Mouse (Mus musculus): ENCODE data around the gene Cux2. TPM values are rescaled to one million over a fixed set of nuclear protein-coding genes. Genes with fewer than 3 reads are reported as not detected.

Cux2 gene
- polyA plus RNA-seq, 1 experiment from 2014 or later: 9.0 TPM

DNA sequence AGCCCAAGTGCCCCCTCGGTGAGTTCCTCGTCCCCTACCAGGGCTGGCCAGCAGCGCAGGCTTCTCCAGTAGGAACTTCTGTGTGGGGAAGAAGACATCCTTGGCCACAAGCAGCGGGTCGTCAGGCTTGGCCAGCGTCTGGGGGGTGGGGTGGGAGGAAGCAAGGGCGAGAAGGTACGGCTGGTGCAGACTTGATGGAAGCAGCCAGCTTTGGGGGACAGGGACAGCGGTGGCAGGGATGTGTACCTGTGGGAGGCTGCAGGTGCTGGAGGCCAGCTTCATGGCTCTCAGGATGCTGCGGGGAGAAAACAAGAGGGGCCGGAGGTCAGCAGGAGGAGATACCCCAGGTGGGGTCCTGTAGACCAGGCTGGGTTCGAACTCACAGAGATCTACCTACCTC, 174.9 kb downstream of the Cux2 start:
- 86% methylated on average over 12 of the region's 12 CpGs for WGBS
- Histone ChIP-seq H3K4me2 (replicated peaks; ENCODE audit: low read depth, low read length) (no peak overlapping the region), H3K9me3 (ENCODE audit: low read length) (no peaks in the 10 kb centered on the region), H3K27me3 (ENCODE audit: insufficient read depth, low read length) (no peaks in the 10 kb centered on the region), H3K4me3 (ENCODE audit: low read length) (no peak overlapping the region), H3K9ac (replicated peaks; ENCODE audit: low read length) (no peak overlapping the region), H3K4me1 (ENCODE audit: insufficient read depth, low read length) (0 out of 2 replicates have a peak, but pooled peaks cover 4% of the 10 kb centered on the region), H3K36me3 (ENCODE audit: insufficient read depth, low read length) (0 out of 2 replicates have a peak, but pooled peaks cover 9% of the 10 kb centered on the region), H3K27ac (ENCODE audit: low read length) (no peak overlapping the region)
- ATAC-seq (ENCODE audit: low FRiP score, low TSS enrichment): no peak

DNA sequence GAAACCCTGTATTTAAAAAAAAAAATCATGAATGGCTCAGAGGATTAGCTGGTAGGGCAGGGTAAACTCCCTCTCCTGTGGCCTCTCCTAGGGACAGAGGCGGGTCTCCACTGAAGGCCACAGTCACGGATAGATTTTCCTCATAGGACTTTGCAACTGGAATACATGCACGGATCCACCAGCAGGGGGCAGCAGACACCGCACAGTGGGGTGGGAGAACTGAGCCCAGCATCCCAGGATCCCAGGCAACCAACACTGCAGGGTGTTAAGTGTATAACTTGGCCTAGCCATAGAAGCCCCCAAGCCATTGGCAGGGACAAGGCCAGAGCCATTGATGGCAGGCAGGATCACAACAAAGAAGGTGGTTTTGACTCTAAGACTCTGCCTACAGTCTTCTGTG, 177.7 kb downstream of the Cux2 start:
- no peaks in the 10 kb centered on the region for H3K9me3 ChIP-seq (ENCODE audit: low read length)
- 0 out of 2 replicates have a peak, but pooled peaks cover 4% of the 10 kb centered on the region for H3K4me1 ChIP-seq (ENCODE audit: insufficient read depth, low read length)
- 10% methylated on average over 4 of the region's 4 CpGs for WGBS
- no peak overlapping the region for H3K9ac ChIP-seq (replicated peaks; ENCODE audit: low read length)
- no peaks in the 10 kb centered on the region for H3K27me3 ChIP-seq (ENCODE audit: insufficient read depth, low read length)
- ATAC-seq (ENCODE audit: low FRiP score, low TSS enrichment): no peak; the same call in 1 of the 2 replicates
- no peak overlapping the region for H3K4me3 ChIP-seq (ENCODE audit: low read length)
- no peak overlapping the region for H3K4me2 ChIP-seq (replicated peaks; ENCODE audit: low read depth, low read length)
- H3K36me3 ChIP-seq (ENCODE audit: insufficient read depth, low read length): 0 out of 2 replicates have a peak, but pooled peaks cover 9% of the 10 kb centered on the region
- H3K27ac ChIP-seq (ENCODE audit: low read length): no peak overlapping the region

DNA sequence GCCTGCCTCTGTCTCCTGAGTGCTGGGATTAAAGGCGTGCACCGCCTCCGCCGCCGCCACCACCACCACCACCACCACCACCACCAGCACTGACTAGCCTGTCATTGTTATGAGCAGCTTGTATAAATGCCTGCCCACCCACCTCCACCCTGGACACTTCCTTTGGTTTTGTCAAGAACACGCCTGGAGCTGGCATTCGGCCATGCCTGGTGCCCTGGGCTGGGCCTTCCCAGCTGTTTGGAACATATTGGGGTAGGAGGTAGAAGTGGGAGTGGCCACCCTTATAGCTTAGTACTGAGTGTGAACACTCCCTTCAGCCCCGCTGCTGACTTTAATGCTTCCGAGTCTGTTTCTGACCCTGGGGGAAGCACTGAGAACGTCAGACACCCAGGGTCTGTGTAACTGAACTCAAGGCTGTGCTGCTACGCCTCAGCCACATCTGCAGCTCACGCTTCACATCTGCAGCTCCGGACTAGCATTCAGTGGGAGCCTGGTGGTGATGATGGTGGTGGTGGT, 178.3 kb downstream of the Cux2 start:
- Histone ChIP-seq H3K9me3 (ENCODE audit: low read length) (no peaks in the 10 kb centered on the region), H3K36me3 (ENCODE audit: insufficient read depth, low read length) (0 out of 2 replicates have a peak, but pooled peaks cover 8% of the 10 kb centered on the region), H3K4me1 (ENCODE audit: insufficient read depth, low read length) (0 out of 2 replicates have a peak, but pooled peaks cover 4% of the 10 kb centered on the region), H3K9ac (replicated peaks; ENCODE audit: low read length) (no peak overlapping the region), H3K27me3 (ENCODE audit: insufficient read depth, low read length) (no peaks in the 10 kb centered on the region), H3K27ac (ENCODE audit: low read length) (no peak overlapping the region), H3K4me2 (replicated peaks; ENCODE audit: low read depth, low read length) (no peak overlapping the region), H3K4me3 (ENCODE audit: low read length) (no peak overlapping the region)
- ATAC-seq (ENCODE audit: low FRiP score, low TSS enrichment): no peak
- 89% methylated on average over 13 of the region's 13 CpGs for WGBS

DNA sequence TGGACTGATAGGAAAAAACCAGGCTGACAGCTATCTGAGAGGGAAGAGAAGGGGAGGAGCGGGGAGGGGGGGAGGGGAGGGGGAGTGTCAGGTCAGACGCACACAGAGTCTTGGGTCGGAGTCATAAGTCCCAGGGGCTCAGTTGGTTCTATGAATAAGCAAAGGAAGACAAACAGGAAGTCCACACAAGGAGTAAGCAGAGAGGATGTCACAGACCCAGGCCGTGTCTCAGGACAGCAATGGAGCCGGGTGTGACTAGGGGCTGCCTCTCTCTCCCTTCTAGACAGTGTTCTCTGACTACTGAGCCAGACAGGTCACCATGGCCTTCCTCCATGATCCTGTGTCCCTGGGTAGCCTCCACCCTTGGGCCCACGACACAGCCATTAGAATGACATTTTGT, 179.1 kb downstream of the Cux2 start:
- H3K27me3 ChIP-seq (ENCODE audit: insufficient read depth, low read length): no peaks in the 10 kb centered on the region
- H3K4me2 ChIP-seq (replicated peaks; ENCODE audit: low read depth, low read length): no peak overlapping the region
- H3K36me3 ChIP-seq (ENCODE audit: insufficient read depth, low read length): 0 out of 2 replicates have a peak, but pooled peaks cover 5% of the 10 kb centered on the region
- no peak overlapping the region for H3K27ac ChIP-seq (ENCODE audit: low read length)
- no peak for ATAC-seq (ENCODE audit: low FRiP score, low TSS enrichment)
- 65% methylated on average over 6 of the region's 6 CpGs for WGBS
- H3K9ac ChIP-seq (replicated peaks; ENCODE audit: low read length): no peak overlapping the region
- H3K4me1 ChIP-seq (ENCODE audit: insufficient read depth, low read length): 0 out of 2 replicates have a peak, but pooled peaks cover 4% of the 10 kb centered on the region
- H3K4me3 ChIP-seq (ENCODE audit: low read length): no peak overlapping the region
- H3K9me3 ChIP-seq (ENCODE audit: low read length): no peaks in the 10 kb centered on the region

DNA sequence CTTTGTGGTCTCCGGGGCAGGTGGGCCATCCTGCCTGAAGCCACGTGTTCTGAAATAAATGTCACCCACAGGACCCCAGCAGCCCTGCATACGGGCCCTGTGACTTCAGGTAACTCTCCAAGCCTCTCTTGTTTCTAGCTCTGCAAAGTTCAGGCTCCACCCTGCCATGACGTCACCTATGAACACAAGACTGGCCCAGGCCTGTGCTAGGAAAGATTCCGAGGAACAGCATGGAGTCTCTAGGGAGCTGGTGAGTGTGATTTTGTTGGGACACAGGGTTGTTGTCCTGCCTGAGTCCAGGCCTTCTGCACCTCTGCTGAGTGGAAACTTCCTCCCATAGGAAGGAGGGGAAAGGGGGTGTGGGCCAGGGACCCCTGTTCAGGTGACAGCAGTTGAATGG, 181.9 kb downstream of the Cux2 start:
- Histone ChIP-seq H3K27ac (ENCODE audit: low read length) (no peak overlapping the region), H3K4me2 (replicated peaks; ENCODE audit: low read depth, low read length) (no peak overlapping the region), H3K27me3 (ENCODE audit: insufficient read depth, low read length) (no peaks in the 10 kb centered on the region), H3K9me3 (ENCODE audit: low read length) (no peaks in the 10 kb centered on the region), H3K36me3 (ENCODE audit: insufficient read depth, low read length) (no peaks in the 10 kb centered on the region), H3K4me1 (ENCODE audit: insufficient read depth, low read length) (peaks cover 4% of the 10 kb centered on the region; the same call in 1 of the 2 replicates), H3K4me3 (ENCODE audit: low read length) (no peak overlapping the region), H3K9ac (replicated peaks; ENCODE audit: low read length) (no peak overlapping the region)
- no peak for ATAC-seq (ENCODE audit: low FRiP score, low TSS enrichment)
- 54% methylated on average over 5 of the region's 5 CpGs for WGBS

DNA sequence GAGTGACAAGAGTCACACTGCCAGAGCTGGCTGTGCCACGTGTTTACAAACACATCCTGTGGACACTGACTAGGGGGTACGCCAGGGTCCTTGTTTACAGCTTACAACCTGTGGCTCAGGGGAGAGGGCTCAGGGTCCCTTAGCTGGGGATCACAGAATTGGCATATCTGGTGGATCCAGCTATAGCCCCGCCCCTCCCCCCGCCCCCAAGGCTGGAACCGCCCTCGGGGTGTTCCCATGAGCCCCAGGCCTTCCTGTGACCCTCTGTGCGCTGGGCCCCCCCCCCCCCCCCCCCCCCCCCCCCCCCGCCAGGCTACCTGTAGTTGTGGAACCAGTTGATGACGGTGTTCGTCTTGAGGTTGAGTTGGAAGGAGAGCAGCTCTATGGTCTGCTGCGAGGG, 185.6 kb downstream of the Cux2 start:
- ATAC-seq (ENCODE audit: low FRiP score, low TSS enrichment): no peak
- WGBS: 16% methylated on average over 7 of the region's 11 CpGs

DNA sequence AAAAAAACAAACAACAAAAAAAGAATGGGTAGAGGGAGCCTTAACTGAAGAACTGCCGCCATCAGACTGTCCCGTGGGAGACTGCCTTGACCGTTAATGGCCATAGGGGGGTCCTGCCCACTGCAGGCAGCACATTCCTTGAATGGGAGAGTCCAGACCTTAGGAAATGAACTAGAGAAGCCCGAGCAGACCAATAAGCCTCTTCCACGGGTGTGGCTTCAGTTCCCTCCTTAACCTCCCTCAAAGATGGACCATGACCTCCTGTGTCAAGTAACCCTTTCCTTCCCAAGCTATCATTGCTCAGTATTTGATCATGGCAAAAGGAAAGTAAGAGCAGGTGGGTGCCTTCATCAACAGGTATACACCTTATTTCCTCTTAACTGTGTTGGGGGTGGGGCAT, 187.9 kb downstream of the Cux2 start:
- Histone ChIP-seq H3K9ac (replicated peaks; ENCODE audit: low read length) (no peak overlapping the region), H3K27me3 (ENCODE audit: insufficient read depth, low read length) (no peaks in the 10 kb centered on the region), H3K27ac (ENCODE audit: low read length) (no peak overlapping the region), H3K9me3 (ENCODE audit: low read length) (peaks cover 10% of the 10 kb centered on the region), H3K4me2 (replicated peaks; ENCODE audit: low read depth, low read length) (no peak overlapping the region), H3K36me3 (ENCODE audit: insufficient read depth, low read length) (peaks cover 14% of the 10 kb centered on the region), H3K4me1 (ENCODE audit: insufficient read depth, low read length) (peaks cover 4% of the 10 kb centered on the region; the same call in 1 of the 2 replicates), H3K4me3 (ENCODE audit: low read length) (no peak overlapping the region)
- no peak for ATAC-seq (ENCODE audit: low FRiP score, low TSS enrichment)
- WGBS: 29% methylated on average over 5 of the region's 5 CpGs

More for the DNA sequence above, 185.6 kb downstream of the Cux2 start:
- Histone ChIP-seq H3K4me3 (ENCODE audit: low read length) (no peak overlapping the region), H3K4me1 (ENCODE audit: insufficient read depth, low read length) (peaks cover 4% of the 10 kb centered on the region; the same call in 1 of the 2 replicates), H3K9me3 (ENCODE audit: low read length) (peaks cover 10% of the 10 kb centered on the region), H3K27me3 (ENCODE audit: insufficient read depth, low read length) (no peaks in the 10 kb centered on the region), H3K36me3 (ENCODE audit: insufficient read depth, low read length) (peaks cover 14% of the 10 kb centered on the region), H3K4me2 (replicated peaks; ENCODE audit: low read depth, low read length) (peak overlapping the region; percentile 35), H3K9ac (replicated peaks; ENCODE audit: low read length) (peak overlapping the region; percentile 51; the same call in 1 of the 2 replicates), H3K27ac (ENCODE audit: low read length) (no peak overlapping the region)

DNA sequence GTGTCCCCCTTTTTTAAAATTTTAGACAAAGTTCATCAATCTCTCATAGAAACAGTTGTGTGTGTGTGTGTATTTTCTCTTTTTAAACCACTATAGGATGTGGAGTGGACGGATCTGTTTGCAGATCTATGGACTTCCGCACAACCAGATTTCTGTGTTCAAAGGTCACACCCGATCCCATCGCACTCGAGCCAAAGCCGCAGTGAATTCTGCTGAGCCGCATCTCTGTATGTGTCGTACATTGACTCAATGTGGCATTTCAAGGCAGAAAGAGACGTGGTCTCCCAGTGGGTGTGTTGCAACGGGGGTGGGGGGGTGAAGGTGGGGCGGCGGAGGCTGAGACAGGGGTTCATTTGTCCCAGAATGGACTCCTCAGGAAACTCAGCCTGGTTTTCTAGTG, 191.5 kb downstream of the Cux2 start:
- no peak overlapping the region for H3K4me2 ChIP-seq (replicated peaks; ENCODE audit: low read depth, low read length)
- peaks cover 25% of the 10 kb centered on the region for H3K36me3 ChIP-seq (ENCODE audit: insufficient read depth, low read length)
- H3K4me1 ChIP-seq (ENCODE audit: insufficient read depth, low read length): no peaks in the 10 kb centered on the region
- H3K27ac ChIP-seq (ENCODE audit: low read length): no peak overlapping the region
- no peak for ATAC-seq (ENCODE audit: low FRiP score, low TSS enrichment)
- no peak overlapping the region for H3K9ac ChIP-seq (replicated peaks; ENCODE audit: low read length)
- peaks cover 10% of the 10 kb centered on the region for H3K9me3 ChIP-seq (ENCODE audit: low read length)
- 92% methylated on average over 12 of the region's 12 CpGs for WGBS
- H3K27me3 ChIP-seq (ENCODE audit: insufficient read depth, low read length): no peaks in the 10 kb centered on the region
- no peak overlapping the region for H3K4me3 ChIP-seq (ENCODE audit: low read length)

DNA sequence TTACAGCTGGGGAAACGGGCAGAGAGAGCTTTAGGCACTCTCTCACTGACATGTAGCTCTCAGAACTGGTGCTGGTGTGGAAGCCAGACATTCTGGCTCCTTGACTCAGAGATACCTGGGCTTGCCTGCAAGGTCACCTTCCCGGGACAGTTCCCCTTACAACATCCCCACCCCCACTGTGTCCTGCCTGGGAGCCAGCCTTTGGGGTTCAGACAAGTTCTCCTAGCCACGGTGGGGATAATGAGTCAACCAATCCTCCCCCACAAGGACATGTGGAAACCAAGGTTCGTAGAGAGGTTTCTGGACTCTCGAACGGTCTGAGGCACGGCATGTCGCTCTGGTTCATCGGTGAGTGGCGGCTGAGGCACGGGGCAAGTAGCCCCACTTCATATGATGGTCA, 193.2 kb downstream of the Cux2 start:
- 66% methylated on average over 11 of the region's 11 CpGs for WGBS
- H3K9ac ChIP-seq (replicated peaks; ENCODE audit: low read length): no peak overlapping the region
- no peak for ATAC-seq (ENCODE audit: low FRiP score, low TSS enrichment)
- H3K27me3 ChIP-seq (ENCODE audit: insufficient read depth, low read length): no peaks in the 10 kb centered on the region
- no peak overlapping the region for H3K4me2 ChIP-seq (replicated peaks; ENCODE audit: low read depth, low read length)
- H3K27ac ChIP-seq (ENCODE audit: low read length): no peak overlapping the region
- H3K36me3 ChIP-seq (ENCODE audit: insufficient read depth, low read length): peaks cover 42% of the 10 kb centered on the region
- no peak overlapping the region for H3K4me3 ChIP-seq (ENCODE audit: low read length)
- H3K4me1 ChIP-seq (ENCODE audit: insufficient read depth, low read length): no peaks in the 10 kb centered on the region
- peaks cover 10% of the 10 kb centered on the region for H3K9me3 ChIP-seq (ENCODE audit: low read length)

DNA sequence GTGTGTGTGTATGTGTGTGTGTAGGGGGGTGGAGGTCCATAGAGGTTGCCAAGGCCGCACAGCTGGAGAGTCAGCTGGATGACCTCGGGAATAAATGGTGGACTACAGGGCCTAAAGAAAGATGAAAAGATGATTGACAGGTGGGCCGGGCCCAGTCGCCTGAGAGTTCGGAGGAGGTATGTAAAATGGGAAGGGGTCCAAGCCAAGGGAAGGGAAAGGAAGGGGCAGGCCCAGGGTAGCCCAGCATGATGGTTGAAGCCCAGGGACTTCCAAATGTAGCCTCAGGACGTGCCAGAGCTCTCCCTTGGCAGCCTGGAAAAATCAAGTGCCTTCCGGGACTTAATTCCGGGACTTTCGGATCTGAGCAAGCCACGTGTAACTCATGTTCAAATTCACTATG, 195.1 kb downstream of the Cux2 start:
- H3K27me3 ChIP-seq (ENCODE audit: insufficient read depth, low read length): no peaks in the 10 kb centered on the region
- peaks cover 34% of the 10 kb centered on the region for H3K36me3 ChIP-seq (ENCODE audit: insufficient read depth, low read length)
- no peak overlapping the region for H3K4me2 ChIP-seq (replicated peaks; ENCODE audit: low read depth, low read length)
- ATAC-seq (ENCODE audit: low FRiP score, low TSS enrichment): no peak
- H3K9me3 ChIP-seq (ENCODE audit: low read length): no peaks in the 10 kb centered on the region
- H3K9ac ChIP-seq (replicated peaks; ENCODE audit: low read length): no peak overlapping the region
- H3K4me1 ChIP-seq (ENCODE audit: insufficient read depth, low read length): peaks cover 17% of the 10 kb centered on the region
- H3K27ac ChIP-seq (ENCODE audit: low read length): no peak overlapping the region
- 71% methylated on average over 10 of the region's 10 CpGs for WGBS
- H3K4me3 ChIP-seq (ENCODE audit: low read length): no peak overlapping the region
